Mouse (Mus musculus): ENCODE measurements around the gene Dusp22. TPM values are rescaled to one million over a fixed set of nuclear protein-coding genes. Genes with fewer than 3 reads are reported as not detected.

Gene Dusp22
- polyA plus RNA-seq, 1 experiment = 25.2 TPM

DNA sequence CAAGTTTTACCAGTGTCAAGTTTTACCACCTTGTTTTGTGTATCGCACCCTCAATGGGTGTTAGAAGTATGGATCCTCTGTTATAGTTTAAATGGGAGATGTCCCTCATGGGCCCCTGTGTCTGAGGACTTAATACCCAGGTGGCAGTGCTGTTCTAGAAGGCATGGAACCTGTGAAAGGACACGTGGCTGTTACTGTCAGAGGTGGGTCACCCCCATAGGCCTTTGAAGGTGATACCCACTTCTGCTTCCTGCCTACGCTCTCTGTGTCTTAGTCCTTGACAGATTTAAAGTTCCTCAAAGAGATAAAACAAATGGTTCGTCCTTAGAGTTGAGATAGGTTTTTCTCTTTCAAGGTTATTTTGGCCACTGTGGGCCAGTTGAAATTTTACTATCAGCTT is 23.3 kb upstream of the Dusp22 start:
- no peak overlapping the region for H3K27ac ChIP-seq (ENCODE audit: insufficient read depth, low read depth, low read length)
- DNase-seq = no peak
- H3K4me3 ChIP-seq (ENCODE audit: insufficient read depth, low read depth, low read length) = no peak overlapping the region
- TF ChIP-seq POLR2A (IDR thresholded peaks at IDR 0.05; ENCODE audit: low read depth, low read length) (no peak), CTCF (conservative IDR thresholded peaks at IDR 0.05; ENCODE audit: insufficient read depth, insufficient read length, low read depth, low read length) (no peak)
- no peaks in the 10 kb centered on the region for H3K27me3 ChIP-seq (replicated peaks; ENCODE audit: control insufficient read depth, insufficient read depth, low read length)
- WGBS = 66% methylated on average over 4 of the region's 4 CpGs
- H3K4me1 ChIP-seq (ENCODE audit: control insufficient read depth, insufficient read depth, low read length) = no peaks in the 10 kb centered on the region
- H3K36me3 ChIP-seq (ENCODE audit: control insufficient read depth, insufficient read depth, low read length) = no peaks in the 10 kb centered on the region

- no peak overlapping the region for H3K4me3 ChIP-seq (ENCODE audit: insufficient read depth, low read depth, low read length)
- no peaks in the 10 kb centered on the region for H3K27me3 ChIP-seq (replicated peaks; ENCODE audit: control insufficient read depth, insufficient read depth, low read length)
- no peaks in the 10 kb centered on the region for H3K4me1 ChIP-seq (ENCODE audit: control insufficient read depth, insufficient read depth, low read length)
- H3K36me3 ChIP-seq (ENCODE audit: control insufficient read depth, insufficient read depth, low read length) = no peaks in the 10 kb centered on the region
- H3K27ac ChIP-seq (ENCODE audit: insufficient read depth, low read depth, low read length) = no peak overlapping the region
- 82% methylated on average over 5 of the region's 5 CpGs for WGBS
- DNase-seq = no peak
- no peak for TF ChIP-seq CTCF (conservative IDR thresholded peaks at IDR 0.05; ENCODE audit: insufficient read depth, insufficient read length, low read depth, low read length)
- no peak for TF ChIP-seq POLR2A (IDR thresholded peaks at IDR 0.05; ENCODE audit: low read depth, low read length)
Measured at GRCm38 (mm10) chr13:30638378-30639115, 21.3 kb upstream of the Dusp22 start.

GRCm38 (mm10) chr13:30642053-30642452 is 17.7 kb upstream of the Dusp22 start:
- TF ChIP-seq POLR2A (IDR thresholded peaks at IDR 0.05; ENCODE audit: low read depth, low read length) = no peak
- TF ChIP-seq CTCF (conservative IDR thresholded peaks at IDR 0.05; ENCODE audit: insufficient read depth, insufficient read length, low read depth, low read length) = no peak
- no peaks in the 10 kb centered on the region for H3K4me1 ChIP-seq (ENCODE audit: control insufficient read depth, insufficient read depth, low read length)
- H3K4me3 ChIP-seq (ENCODE audit: insufficient read depth, low read depth, low read length) = no peak overlapping the region
- H3K36me3 ChIP-seq (ENCODE audit: control insufficient read depth, insufficient read depth, low read length) = no peaks in the 10 kb centered on the region
- DNase-seq = no peak
- no peaks in the 10 kb centered on the region for H3K27me3 ChIP-seq (replicated peaks; ENCODE audit: control insufficient read depth, insufficient read depth, low read length)
- 46% methylated on average over 4 of the region's 4 CpGs for WGBS
- no peak overlapping the region for H3K27ac ChIP-seq (ENCODE audit: insufficient read depth, low read depth, low read length)

DNA sequence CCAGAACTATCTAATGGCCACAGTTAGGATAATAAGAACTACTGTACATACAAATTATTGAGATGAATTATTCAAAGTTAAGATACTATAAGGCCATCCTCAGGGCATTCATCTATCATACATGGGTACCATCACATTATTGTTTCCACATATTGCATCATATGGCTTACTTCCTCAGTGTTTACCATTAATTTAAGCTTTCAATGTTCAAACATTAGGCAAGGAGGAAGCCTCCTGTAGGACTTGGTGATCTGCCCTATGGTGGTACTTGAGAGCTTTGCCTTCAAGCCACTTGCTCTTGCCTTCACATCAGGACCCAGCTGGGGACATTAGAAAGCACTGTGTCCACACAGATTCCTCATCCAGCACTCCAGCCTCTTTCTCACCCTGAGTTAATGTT is 11.3 kb upstream of the Dusp22 start:
- Histone ChIP-seq H3K36me3 (ENCODE audit: control insufficient read depth, insufficient read depth, low read length) (no peaks in the 10 kb centered on the region), H3K27ac (ENCODE audit: insufficient read depth, low read depth, low read length) (no peak overlapping the region), H3K27me3 (replicated peaks; ENCODE audit: control insufficient read depth, insufficient read depth, low read length) (no peaks in the 10 kb centered on the region), H3K4me3 (ENCODE audit: insufficient read depth, low read depth, low read length) (no peak overlapping the region), H3K4me1 (ENCODE audit: control insufficient read depth, insufficient read depth, low read length) (no peaks in the 10 kb centered on the region)
- no peak for DNase-seq
- TF ChIP-seq CTCF (conservative IDR thresholded peaks at IDR 0.05; ENCODE audit: insufficient read depth, insufficient read length, low read depth, low read length) = no peak
- no peak for TF ChIP-seq POLR2A (IDR thresholded peaks at IDR 0.05; ENCODE audit: low read depth, low read length)

DNA sequence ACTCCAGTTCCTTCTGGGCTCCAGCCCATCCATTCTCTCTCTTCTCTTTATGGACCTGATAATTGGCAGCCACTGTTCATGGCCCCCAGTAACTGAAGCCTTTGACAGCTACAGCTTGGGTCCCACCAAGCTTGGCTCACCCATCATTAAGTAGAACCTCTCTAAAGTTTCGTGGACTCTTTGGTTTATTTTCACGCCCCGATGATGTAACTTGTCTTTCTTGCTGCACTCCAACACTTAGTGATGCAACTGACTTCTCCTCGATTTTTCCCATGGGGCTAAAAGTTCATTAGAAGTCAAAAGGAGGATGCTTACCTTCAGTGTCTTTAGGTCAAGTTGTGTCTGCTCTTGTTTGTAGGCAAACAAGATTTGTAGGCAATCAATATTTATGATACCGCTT is 10.6 kb upstream of the Dusp22 start:
- Histone ChIP-seq H3K27ac (ENCODE audit: insufficient read depth, low read depth, low read length) (no peak overlapping the region), H3K4me1 (ENCODE audit: control insufficient read depth, insufficient read depth, low read length) (no peaks in the 10 kb centered on the region), H3K4me3 (ENCODE audit: insufficient read depth, low read depth, low read length) (no peak overlapping the region), H3K36me3 (ENCODE audit: control insufficient read depth, insufficient read depth, low read length) (no peaks in the 10 kb centered on the region), H3K27me3 (replicated peaks; ENCODE audit: control insufficient read depth, insufficient read depth, low read length) (no peaks in the 10 kb centered on the region)
- DNase-seq = no peak
- no peak for TF ChIP-seq POLR2A (IDR thresholded peaks at IDR 0.05; ENCODE audit: low read depth, low read length)
- TF ChIP-seq CTCF (conservative IDR thresholded peaks at IDR 0.05; ENCODE audit: insufficient read depth, insufficient read length, low read depth, low read length) = no peak
- WGBS = 84% methylated on average over 5 of the region's 5 CpGs

- WGBS = 95% methylated on average over 1 of the region's 1 CpGs
- TF ChIP-seq POLR2A (IDR thresholded peaks at IDR 0.05; ENCODE audit: low read depth, low read length) (no peak), CTCF (conservative IDR thresholded peaks at IDR 0.05; ENCODE audit: insufficient read depth, insufficient read length, low read depth, low read length) (no peak)
- H3K27ac ChIP-seq (ENCODE audit: insufficient read depth, low read depth, low read length) = no peak overlapping the region
Measured at GRCm38 (mm10) chr13:30650684-30651083, 9.1 kb upstream of the Dusp22 start.

GRCm38 (mm10) chr13:30653051-30653450 is 6.7 kb upstream of the Dusp22 start:
- H3K27me3 ChIP-seq (replicated peaks; ENCODE audit: control insufficient read depth, insufficient read depth, low read length) = no peaks in the 10 kb centered on the region
- H3K36me3 ChIP-seq (ENCODE audit: control insufficient read depth, insufficient read depth, low read length) = no peaks in the 10 kb centered on the region
- no peaks in the 10 kb centered on the region for H3K4me1 ChIP-seq (ENCODE audit: control insufficient read depth, insufficient read depth, low read length)
- no peak for DNase-seq
- TF ChIP-seq POLR2A (IDR thresholded peaks at IDR 0.05; ENCODE audit: low read depth, low read length) = no peak
- TF ChIP-seq CTCF (conservative IDR thresholded peaks at IDR 0.05; ENCODE audit: insufficient read depth, insufficient read length, low read depth, low read length) = no peak
- WGBS = 47% methylated on average over 4 of the region's 4 CpGs
- no peak overlapping the region for H3K27ac ChIP-seq (ENCODE audit: insufficient read depth, low read depth, low read length)
- no peak overlapping the region for H3K4me3 ChIP-seq (ENCODE audit: insufficient read depth, low read depth, low read length)

More at GRCm38 (mm10) chr13:30650684-30651083, 9.1 kb upstream of the Dusp22 start:
- Histone ChIP-seq H3K27me3 (replicated peaks; ENCODE audit: control insufficient read depth, insufficient read depth, low read length) (no peaks in the 10 kb centered on the region), H3K36me3 (ENCODE audit: control insufficient read depth, insufficient read depth, low read length) (no peaks in the 10 kb centered on the region), H3K4me3 (ENCODE audit: insufficient read depth, low read depth, low read length) (no peak overlapping the region), H3K4me1 (ENCODE audit: control insufficient read depth, insufficient read depth, low read length) (no peaks in the 10 kb centered on the region)
- DNase-seq = no peak

Measured in kidney, adult 2 months (tissue).